Mouse (Mus musculus): ENCODE measurements around the gene Lrtm2. TPM values are rescaled to one million over a fixed set of nuclear protein-coding genes. Genes with fewer than 3 reads are reported as not detected.
A peak's percentile ranks its signal among the peaks of the same experiment; 100 is the strongest.
"Not testable (repeated sequence)": the region's sequence is repeated elsewhere in the genome, so short reads cannot be mapped to it uniquely, and the experiment has no call there.

Gene Lrtm2
- polyA plus RNA-seq, 1 experiment from 2014 or later: 0.15 TPM

DNA sequence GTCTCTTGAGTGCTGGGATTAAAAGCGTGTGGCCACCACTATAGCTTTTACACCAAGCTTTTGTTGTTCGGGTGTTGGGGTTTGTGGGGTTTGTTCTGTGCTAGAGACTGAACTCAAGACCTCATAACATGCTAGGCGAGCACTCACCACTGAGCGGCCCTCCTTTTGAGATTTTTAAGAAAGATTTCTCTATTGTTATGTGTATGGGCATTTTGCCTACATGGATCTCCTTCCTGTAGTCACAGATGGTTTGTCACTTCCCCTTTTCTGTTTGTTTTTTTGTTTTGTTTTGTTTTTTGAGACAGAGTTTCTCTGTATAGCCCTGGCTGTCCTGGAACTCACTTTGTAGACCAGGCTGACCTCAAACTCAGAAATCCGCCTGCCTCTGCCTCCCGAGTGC lies 29.7 kb upstream of the Lrtm2 start:
- not testable (repeated sequence) for H3K27me3 ChIP-seq; H3K9ac ChIP-seq; ATAC-seq (ENCODE audit: insufficient read depth); H3K4me3 ChIP-seq (replicated peaks); H3K9me3 ChIP-seq (replicated peaks)
- Histone ChIP-seq H3K27ac (replicated peaks) (peak overlapping the region; percentile 88), H3K36me3 (replicated peaks) (peaks cover 89% of the 10 kb centered on the region), H3K4me2 (peak overlapping the region; percentile 38; the same call in 1 of the 2 replicates), H3K4me1 (replicated peaks) (peaks cover 35% of the 10 kb centered on the region)
- WGBS (ENCODE audit: insufficient replicate concordance): 65% methylated on average over 6 of the region's 6 CpGs

DNA sequence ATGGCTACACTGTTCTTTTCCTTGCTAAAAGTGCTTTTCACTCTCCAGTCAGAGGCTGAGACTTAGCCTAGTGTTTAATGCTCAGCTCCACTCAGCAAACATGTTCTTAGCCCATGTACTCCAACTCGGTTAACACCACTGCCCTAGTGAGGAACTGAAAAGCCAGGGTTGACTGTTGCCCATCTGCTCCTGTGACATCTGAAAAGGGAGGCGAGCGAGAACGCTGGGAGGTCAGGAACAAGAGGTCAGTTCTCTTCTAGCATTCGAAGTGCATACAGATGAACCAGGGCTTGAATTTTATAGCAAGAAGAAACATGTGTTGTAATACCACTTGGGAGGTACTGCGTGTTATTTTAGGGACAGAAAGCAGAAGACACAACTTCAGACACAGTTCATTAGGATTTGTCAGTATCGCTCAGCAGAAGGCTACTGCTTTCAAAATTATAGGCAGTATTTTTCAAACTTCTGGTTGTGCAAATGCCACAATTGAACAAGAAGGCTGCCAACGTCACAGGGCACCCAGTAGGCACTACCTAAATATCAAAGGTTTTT lies 27.5 kb upstream of the Lrtm2 start:
- Histone ChIP-seq H3K27me3 (no peaks in the 10 kb centered on the region), H3K9me3 (replicated peaks) (no peaks in the 10 kb centered on the region), H3K9ac (no peak overlapping the region), H3K4me3 (replicated peaks) (no peak overlapping the region), H3K4me1 (replicated peaks) (peaks cover 32% of the 10 kb centered on the region), H3K36me3 (replicated peaks) (peaks cover 93% of the 10 kb centered on the region), H3K4me2 (no peak overlapping the region), H3K27ac (replicated peaks) (no peak overlapping the region)
- WGBS (ENCODE audit: insufficient replicate concordance): 84% methylated on average over 8 of the region's 8 CpGs
- ATAC-seq (ENCODE audit: insufficient read depth): no peak

DNA sequence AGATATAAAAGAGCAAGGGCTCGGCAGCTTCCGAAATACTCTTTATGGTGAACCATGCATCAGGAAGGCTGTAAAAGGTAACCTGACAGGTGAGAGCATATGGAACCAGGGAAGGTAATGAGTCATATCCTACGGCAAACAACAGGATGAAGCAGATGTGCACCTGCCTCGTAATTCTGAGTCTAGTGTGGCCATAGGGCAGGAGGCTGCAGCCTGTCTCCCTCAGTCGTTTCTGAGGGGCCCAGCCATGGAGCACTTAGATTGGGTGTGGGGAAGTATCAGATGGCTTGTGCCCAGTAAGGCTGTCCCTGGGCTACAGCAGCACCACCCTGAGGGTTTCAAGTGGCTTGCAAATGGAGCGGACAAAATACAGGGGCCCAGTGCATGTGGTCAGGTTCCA lies 21.9 kb upstream of the Lrtm2 start:
- Histone ChIP-seq H3K4me3 (replicated peaks) (no peak overlapping the region), H3K4me2 (no peak overlapping the region), H3K9me3 (replicated peaks) (no peaks in the 10 kb centered on the region), H3K36me3 (replicated peaks) (peaks cover 46% of the 10 kb centered on the region), H3K27me3 (no peaks in the 10 kb centered on the region), H3K9ac (no peak overlapping the region), H3K27ac (replicated peaks) (no peak overlapping the region), H3K4me1 (replicated peaks) (no peaks in the 10 kb centered on the region)
- ATAC-seq (ENCODE audit: insufficient read depth): no peak
- WGBS (ENCODE audit: insufficient replicate concordance): 72% methylated on average over 6 of the region's 6 CpGs

- H3K9ac ChIP-seq: no peak overlapping the region
- WGBS (ENCODE audit: insufficient replicate concordance): 64% methylated on average over 8 of the region's 8 CpGs
- no peak for ATAC-seq (ENCODE audit: insufficient read depth)
- no peak overlapping the region for H3K4me3 ChIP-seq (replicated peaks)
- peaks cover 40% of the 10 kb centered on the region for H3K36me3 ChIP-seq (replicated peaks)
- no peaks in the 10 kb centered on the region for H3K27me3 ChIP-seq
- no peaks in the 10 kb centered on the region for H3K4me1 ChIP-seq (replicated peaks)
- H3K4me2 ChIP-seq: no peak overlapping the region
- no peaks in the 10 kb centered on the region for H3K9me3 ChIP-seq (replicated peaks)
- no peak overlapping the region for H3K27ac ChIP-seq (replicated peaks)
Observed at GRCm38 (mm10) chr6:119351656-119352055, 21.1 kb upstream of the Lrtm2 start.

DNA sequence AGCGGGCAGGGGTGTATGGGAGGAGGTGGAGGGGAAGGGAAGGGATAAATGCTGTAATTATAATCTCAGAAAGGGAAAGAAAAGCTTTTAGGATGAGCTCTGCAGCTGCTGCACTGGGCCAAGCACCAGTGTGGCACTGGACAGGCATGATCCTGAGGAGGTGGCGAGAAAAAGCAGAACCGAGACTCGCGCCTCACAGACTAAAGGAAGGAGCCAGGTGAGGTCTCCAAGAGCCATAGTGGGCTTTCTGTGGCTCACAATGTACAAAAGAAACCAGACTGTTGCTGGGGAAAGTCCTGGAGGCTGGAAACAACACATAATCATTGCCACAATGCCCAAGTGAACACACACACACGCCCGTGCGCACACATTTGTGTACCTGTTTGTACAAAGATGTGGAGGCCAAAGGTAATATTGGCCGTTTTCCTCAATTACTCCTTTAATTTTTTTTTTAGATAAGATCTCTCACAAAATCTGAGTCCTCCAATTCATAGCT lies 20.2 kb upstream of the Lrtm2 start:
- no peak overlapping the region for H3K9ac ChIP-seq
- H3K36me3 ChIP-seq (replicated peaks): peaks cover 31% of the 10 kb centered on the region
- H3K9me3 ChIP-seq (replicated peaks): no peaks in the 10 kb centered on the region
- 70% methylated on average over 9 of the region's 9 CpGs for WGBS (ENCODE audit: insufficient replicate concordance)
- no peaks in the 10 kb centered on the region for H3K4me1 ChIP-seq (replicated peaks)
- H3K27me3 ChIP-seq: no peaks in the 10 kb centered on the region
- H3K4me2 ChIP-seq: no peak overlapping the region
- H3K27ac ChIP-seq (replicated peaks): no peak overlapping the region
- no peak overlapping the region for H3K4me3 ChIP-seq (replicated peaks)
- no peak for ATAC-seq (ENCODE audit: insufficient read depth)

DNA sequence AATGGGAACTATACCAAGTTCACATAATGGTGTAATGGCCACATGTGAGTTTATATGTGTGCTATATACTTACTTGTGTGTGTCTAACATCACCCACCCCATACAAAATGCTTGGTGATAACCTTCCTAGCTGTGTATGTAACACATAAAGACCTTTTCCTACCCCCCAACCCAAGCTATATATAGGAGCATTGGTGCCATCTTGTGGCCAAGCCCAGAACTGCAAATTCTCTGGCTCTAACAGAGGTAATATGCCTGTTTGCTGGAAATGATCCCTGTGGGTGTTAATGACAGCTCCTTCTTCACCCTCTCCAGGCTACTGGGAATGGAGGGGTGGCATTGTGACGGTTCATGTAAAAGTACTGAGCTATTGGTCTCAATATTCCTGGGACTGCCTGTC lies 17.7 kb upstream of the Lrtm2 start:
- no peaks in the 10 kb centered on the region for H3K4me1 ChIP-seq (replicated peaks)

GRCm38 (mm10) chr6:119347813-119348212 lies 17.2 kb upstream of the Lrtm2 start:
- no peak overlapping the region for H3K4me3 ChIP-seq (replicated peaks)
- WGBS (ENCODE audit: insufficient replicate concordance): 64% methylated on average over 5 of the region's 5 CpGs
- no peaks in the 10 kb centered on the region for H3K9me3 ChIP-seq (replicated peaks)
- no peaks in the 10 kb centered on the region for H3K27me3 ChIP-seq
- no peak overlapping the region for H3K27ac ChIP-seq (replicated peaks)
- no peak for ATAC-seq (ENCODE audit: insufficient read depth)
- H3K36me3 ChIP-seq (replicated peaks): 0 out of 2 replicates have a peak, but pooled peaks cover 3% of the 10 kb centered on the region
- H3K4me2 ChIP-seq: no peak overlapping the region
- no peaks in the 10 kb centered on the region for H3K4me1 ChIP-seq (replicated peaks)
- H3K9ac ChIP-seq: no peak overlapping the region

More for the DNA sequence above, 17.7 kb upstream of the Lrtm2 start:
- H3K36me3 ChIP-seq (replicated peaks): peaks cover 5% of the 10 kb centered on the region
- H3K27me3 ChIP-seq: no peaks in the 10 kb centered on the region
- H3K4me3 ChIP-seq (replicated peaks): no peak overlapping the region
- H3K27ac ChIP-seq (replicated peaks): no peak overlapping the region
- 0% methylated on average over 1 of the region's 1 CpGs for WGBS (ENCODE audit: insufficient replicate concordance)
- ATAC-seq (ENCODE audit: insufficient read depth): no peak
- H3K9ac ChIP-seq: no peak overlapping the region
- H3K9me3 ChIP-seq (replicated peaks): no peaks in the 10 kb centered on the region
- H3K4me2 ChIP-seq: no peak overlapping the region

DNA sequence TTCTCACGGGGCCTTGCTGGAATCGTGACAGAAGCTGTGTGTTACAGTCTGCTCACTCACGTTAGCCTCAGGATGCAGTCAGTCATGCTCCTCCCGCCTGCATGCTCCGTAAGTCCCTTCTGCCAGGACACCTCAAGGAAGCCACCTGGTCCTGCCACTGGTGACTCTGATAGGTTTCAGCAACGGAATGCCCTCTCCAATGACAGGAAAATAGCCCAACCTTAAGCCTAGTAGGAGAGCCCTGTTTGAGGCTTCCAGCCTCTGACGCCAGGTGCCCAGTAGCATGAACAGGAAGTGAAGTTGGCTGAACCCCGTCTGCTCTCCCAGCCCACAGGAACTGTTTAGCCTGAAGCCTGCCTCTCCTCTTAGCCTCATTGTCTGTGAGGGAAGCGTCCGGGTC lies 15.7 kb upstream of the Lrtm2 start:
- Histone ChIP-seq H3K27me3 (no peaks in the 10 kb centered on the region), H3K4me1 (replicated peaks) (no peaks in the 10 kb centered on the region), H3K4me2 (no peak overlapping the region), H3K36me3 (replicated peaks) (no peaks in the 10 kb centered on the region), H3K9me3 (replicated peaks) (no peaks in the 10 kb centered on the region), H3K9ac (no peak overlapping the region), H3K27ac (replicated peaks) (no peak overlapping the region), H3K4me3 (replicated peaks) (no peak overlapping the region)
- ATAC-seq (ENCODE audit: insufficient read depth): no peak
- 35% methylated on average over 10 of the region's 10 CpGs for WGBS (ENCODE audit: insufficient replicate concordance)

- peak; percentile 40; the same call in 1 of the 2 replicates for ATAC-seq (ENCODE audit: insufficient read depth)
- H3K4me3 ChIP-seq (replicated peaks): no peak overlapping the region
- H3K27me3 ChIP-seq: no peaks in the 10 kb centered on the region
- no peaks in the 10 kb centered on the region for H3K36me3 ChIP-seq (replicated peaks)
- H3K27ac ChIP-seq (replicated peaks): no peak overlapping the region
- no peak overlapping the region for H3K4me2 ChIP-seq
- no peaks in the 10 kb centered on the region for H3K9me3 ChIP-seq (replicated peaks)
- H3K9ac ChIP-seq: no peak overlapping the region
- no peaks in the 10 kb centered on the region for H3K4me1 ChIP-seq (replicated peaks)
Observed at GRCm38 (mm10) chr6:119341409-119341808, 10.8 kb upstream of the Lrtm2 start.

GRCm38 (mm10) chr6:119338121-119338912 lies 7.8 kb upstream of the Lrtm2 start:
- ATAC-seq (ENCODE audit: insufficient read depth): no peak
- Histone ChIP-seq H3K4me3 (replicated peaks) (no peak overlapping the region), H3K4me2 (no peak overlapping the region), H3K27ac (replicated peaks) (no peak overlapping the region), H3K9me3 (replicated peaks) (no peaks in the 10 kb centered on the region), H3K27me3 (no peaks in the 10 kb centered on the region), H3K36me3 (replicated peaks) (no peaks in the 10 kb centered on the region), H3K9ac (no peak overlapping the region), H3K4me1 (replicated peaks) (no peaks in the 10 kb centered on the region)
- 31% methylated on average over 11 of the region's 11 CpGs for WGBS (ENCODE audit: insufficient replicate concordance)

DNA sequence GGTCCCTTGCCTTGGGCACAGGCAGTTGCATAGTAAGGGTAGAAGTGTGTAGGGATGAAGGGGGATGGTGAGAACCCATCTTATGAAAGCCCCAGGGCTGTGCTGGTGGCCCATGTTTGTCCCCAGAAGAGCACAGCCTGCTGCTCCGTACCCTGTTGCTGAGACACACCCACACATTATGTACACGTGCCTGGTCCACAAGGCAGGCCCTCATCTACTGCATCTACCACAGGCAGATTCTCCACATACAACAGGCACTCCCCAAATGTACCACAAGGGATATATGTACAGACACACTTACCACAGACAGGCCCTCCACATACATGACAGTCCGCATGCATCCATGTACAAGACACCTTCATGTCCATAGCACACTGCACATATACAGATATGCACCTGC lies 6.7 kb upstream of the Lrtm2 start:
- no peak for ATAC-seq (ENCODE audit: insufficient read depth)
- no peak overlapping the region for H3K9ac ChIP-seq
- H3K4me1 ChIP-seq (replicated peaks): no peaks in the 10 kb centered on the region
- no peaks in the 10 kb centered on the region for H3K9me3 ChIP-seq (replicated peaks)
- no peak overlapping the region for H3K4me2 ChIP-seq
- 56% methylated on average over 3 of the region's 3 CpGs for WGBS (ENCODE audit: insufficient replicate concordance)
- H3K36me3 ChIP-seq (replicated peaks): no peaks in the 10 kb centered on the region
- peaks cover 7% of the 10 kb centered on the region; the same call in 1 of the 2 replicates for H3K27me3 ChIP-seq
- H3K4me3 ChIP-seq (replicated peaks): no peak overlapping the region
- H3K27ac ChIP-seq (replicated peaks): no peak overlapping the region
